Mouse (Mus musculus) CH12.LX (cell line): Measurements from ENCODE around the gene Rock2.

ENCODE experiments used
- CTCF ChIP-seq, 2 experiments: IDR thresholded peaks in 1 of 2; conservative IDR thresholded peaks in 1 of 2; 2 replicates each; pipeline ENCODE4 v1.5.1; 2011 to 2012; ENCODE audit warnings: low read depth in 2 of 2, low read length in 2 of 2, improper control_type of control experiment in 1 of 2, inconsistent platforms in 1 of 2, mild to moderate bottlenecking in 1 of 2, moderate library complexity in 1 of 2
- ELF1 ChIP-seq: IDR thresholded peaks from 2 replicates; pipeline ENCODE4 v1.6.1; 2014; ENCODE audit warnings: low read depth, mild to moderate bottlenecking, inconsistent platforms, low read length, improper control_type of control experiment

GRCm38 (mm10) chr12:16864477-16864876 lies 30.2 kb upstream of the Rock2 start:
- TF ChIP-seq CTCF (conservative IDR thresholded peaks at IDR 0.05 in 1 of 2, IDR thresholded peaks at IDR 0.05 in 1 of 2; ENCODE audit: low read depth in 2 of 2, low read length in 2 of 2) (no peak), ELF1 (no peak)
